Mouse (Mus musculus): ENCODE results near the gene Pet117.

The Pet117 gene

GRCm38 (mm10) chr2:144382624-144383138, 13.9 kb downstream of the Pet117 start:
- DNase-seq (ENCODE audit: low read depth, low spot score): no peak

GRCm38 (mm10) chr2:144386296-144386695, 17.5 kb downstream of the Pet117 start:
- no peak for DNase-seq (ENCODE audit: low read depth, low spot score)

- DNase-seq (ENCODE audit: low read depth, low spot score): no peak
These were observed 19.6 kb downstream of the Pet117 start for GRCm38 (mm10) chr2:144388416-144388815.

- no peak for DNase-seq (ENCODE audit: low read depth, low spot score)
These were observed 30.7 kb downstream of the Pet117 start for GRCm38 (mm10) chr2:144399531-144399930.

GRCm38 (mm10) chr2:144400659-144401058, 31.9 kb downstream of the Pet117 start:
- no peak for DNase-seq (ENCODE audit: low read depth, low spot score)

GRCm38 (mm10) chr2:144409037-144409436, 40.2 kb downstream of the Pet117 start:
- DNase-seq (ENCODE audit: low read depth, low spot score): no peak

GRCm38 (mm10) chr2:144410603-144411002, 41.8 kb downstream of the Pet117 start:
- no peak for DNase-seq (ENCODE audit: low read depth, low spot score)

- no peak for DNase-seq (ENCODE audit: low read depth, low spot score)
These were observed 45.9 kb downstream of the Pet117 start for GRCm38 (mm10) chr2:144414646-144415045.

GRCm38 (mm10) chr2:144416859-144417258, 48.1 kb downstream of the Pet117 start:
- no peak for DNase-seq (ENCODE audit: low read depth, low spot score)

GRCm38 (mm10) chr2:144418062-144418461, 49.3 kb downstream of the Pet117 start:
- no peak for DNase-seq (ENCODE audit: low read depth, low spot score)

GRCm38 (mm10) chr2:144422094-144422675, 53.4 kb downstream of the Pet117 start:
- no peak for DNase-seq (ENCODE audit: low read depth, low spot score)

Data from c-Kit-negative CD71-positive TER-119-positive erythroid progenitor cells, embryonic 14.5 days (primary cell).